ENCODE assay signal across 9 mouse cellular contexts in genomic region chr11:45678666-45679292, GRCm38 (mm10).
A peak's percentile ranks its signal among the peaks of the same experiment; 100 is the strongest.
DNase-seq lines count a peak whose midpoint lies in the region; ATAC-seq and TF ChIP-seq lines count a peak whose summit lies in the region.
"Had no signal": no experiment of that assay in that cellular context is flagged by ENCODE, and none has a peak within 500 bp of the region (broad histone marks: within the 10 kb centered on the region; RNA-seq: fewer than 3 reads in every experiment).

No protein-coding gene starts in this region.

- peak; percentile 47 for ATAC-seq in CD4-positive, CD25-positive, alpha-beta regulatory T cell, adult 4 months
- ATAC-seq in heart, embryonic 13.5 days (ENCODE audit: extremely low read depth, insufficient number of reproducible peaks, low FRiP score, low TSS enrichment), result no peak
- ATAC-seq in liver, embryonic 14.5 days (ENCODE audit: insufficient read depth), result no peak
- ATAC-seq in neural tube, embryonic 15.5 days (ENCODE audit: low FRiP score), result peak; percentile 69

- peak overlapping the region; percentile 20; the same call in 1 of the 2 replicates for H3K4me2 ChIP-seq in heart, embryonic 13.5 days
- no peak overlapping the region for H3K4me2 ChIP-seq in liver, embryonic 14.5 days (ENCODE audit: low read depth)
- H3K4me2 ChIP-seq in neural tube, embryonic 15.5 days, result peak overlapping the region; percentile 42

- H3K4me3 ChIP-seq in heart, embryonic 13.5 days, result no peak overlapping the region
- H3K4me3 ChIP-seq in liver, embryonic 14.5 days (ENCODE audit: insufficient read depth in 1 of 2, low read depth in 2 of 2, low read length in 2 of 2), result no peak overlapping the region
- H3K4me3 ChIP-seq in neural tube, embryonic 15.5 days (replicated peaks), result no peak overlapping the region

- H3K9me3 ChIP-seq in heart, embryonic 13.5 days, result no peaks in the 10 kb centered on the region
- no peaks in the 10 kb centered on the region for H3K9me3 ChIP-seq in liver, embryonic 14.5 days (ENCODE audit: control insufficient read depth, low read length)
- no peaks in the 10 kb centered on the region for H3K9me3 ChIP-seq in neural tube, embryonic 15.5 days (replicated peaks)

- H3K36me3 ChIP-seq in heart, embryonic 13.5 days, result no peaks in the 10 kb centered on the region
- no peaks in the 10 kb centered on the region for H3K36me3 ChIP-seq in liver, embryonic 14.5 days (replicated peaks; ENCODE audit: control insufficient read depth, insufficient read depth, low read depth)
- H3K36me3 ChIP-seq in neural tube, embryonic 15.5 days, result no peaks in the 10 kb centered on the region

- 49% methylated on average over 11 of the region's 11 CpGs for WGBS in heart, embryonic 13.5 days
- WGBS in liver, embryonic 14.5 days (ENCODE audit: insufficient replicate concordance), result 47% methylated on average over 11 of the region's 11 CpGs
- 36% methylated on average over 11 of the region's 11 CpGs for WGBS in neural tube, embryonic 15.5 days

- no peaks in the 10 kb centered on the region for H3K27me3 ChIP-seq in heart, embryonic 13.5 days (replicated peaks)
- H3K27me3 ChIP-seq in liver, embryonic 14.5 days (ENCODE audit: control insufficient read depth, insufficient read depth, low read length), result no peaks in the 10 kb centered on the region
- no peaks in the 10 kb centered on the region for H3K27me3 ChIP-seq in neural tube, embryonic 15.5 days (replicated peaks)

- H3K4me1 ChIP-seq in heart, embryonic 13.5 days, result peaks cover 14% of the 10 kb centered on the region
- no peaks in the 10 kb centered on the region for H3K4me1 ChIP-seq in liver, embryonic 14.5 days (replicated peaks; ENCODE audit: control insufficient read depth in 2 of 2, insufficient read depth in 2 of 2, low read length in 1 of 2)
- H3K4me1 ChIP-seq in neural tube, embryonic 15.5 days, result peaks cover 9% of the 10 kb centered on the region

- no peak overlapping the region for H3K9ac ChIP-seq in heart, embryonic 13.5 days
- no peak overlapping the region for H3K9ac ChIP-seq in liver, embryonic 14.5 days (replicated peaks)
- no peak overlapping the region for H3K9ac ChIP-seq in neural tube, embryonic 15.5 days (replicated peaks)

- peak; percentile 72 for DNase-seq in brain, adult 2 months (ENCODE audit: low read depth, low spot score)
- peak; percentile 51 for DNase-seq in fibroblast of lung, adult 2 months (ENCODE audit: low read depth)
- DNase-seq in kidney, postnatal 25 days, result peak; percentile 48 to 73
- peak; percentile 11 to 30 (median 17) for DNase-seq in liver, embryonic 14.5 days (ENCODE audit: low read depth in 3 of 3, low spot score in 3 of 3)
- peak; percentile 3 to 7 for DNase-seq in thymus, adult 18-20 months

- no peak for TF ChIP-seq EP300 in liver, embryonic 14.5 days (IDR thresholded peaks at IDR 0.05; ENCODE audit: low read depth)

- TF ChIP-seq CTCF in liver, embryonic 14.5 days (IDR thresholded peaks at IDR 0.05; ENCODE audit: low read depth), result peak; percentile 79

- no peak overlapping the region; the same call in 1 of the 2 replicates for H3K27ac ChIP-seq in heart, embryonic 13.5 days (replicated peaks)
- no peak overlapping the region for H3K27ac ChIP-seq in liver, embryonic 14.5 days
- H3K27ac ChIP-seq in neural tube, embryonic 15.5 days (replicated peaks), result peak overlapping the region; percentile 67
- H3K27ac ChIP-seq: macrophage had no signal

Comparison
In these comparisons a context has a peak if more than half of its experiments do, and no peak if none do; other contexts are left out.
1. ATAC-seq: peak in CD4-positive, CD25-positive, alpha-beta regulatory T cell, adult 4 months (single experiment) and neural tube, embryonic 15.5 days (single experiment); none in heart, embryonic 13.5 days (single experiment) and liver, embryonic 14.5 days (single experiment).
2. DNase-seq: peak in every context shown above with its lines; median percentile 72 in brain, adult 2 months; 60 in kidney, postnatal 25 days; 51 in fibroblast of lung, adult 2 months; 17 in liver, embryonic 14.5 days; 5 in thymus, adult 18-20 months.